Mouse (Mus musculus) cerebellum, postnatal 10 days (tissue): ENCODE measurements around the gene Cd80.

Experiments
- DNase-seq, 2 experiments: peaks; one replicate each; pipeline ENCODE4 v3.0.0; 2021; ENCODE audit warnings: mixed read lengths in 2 of 2

Cd80 gene

DNA sequence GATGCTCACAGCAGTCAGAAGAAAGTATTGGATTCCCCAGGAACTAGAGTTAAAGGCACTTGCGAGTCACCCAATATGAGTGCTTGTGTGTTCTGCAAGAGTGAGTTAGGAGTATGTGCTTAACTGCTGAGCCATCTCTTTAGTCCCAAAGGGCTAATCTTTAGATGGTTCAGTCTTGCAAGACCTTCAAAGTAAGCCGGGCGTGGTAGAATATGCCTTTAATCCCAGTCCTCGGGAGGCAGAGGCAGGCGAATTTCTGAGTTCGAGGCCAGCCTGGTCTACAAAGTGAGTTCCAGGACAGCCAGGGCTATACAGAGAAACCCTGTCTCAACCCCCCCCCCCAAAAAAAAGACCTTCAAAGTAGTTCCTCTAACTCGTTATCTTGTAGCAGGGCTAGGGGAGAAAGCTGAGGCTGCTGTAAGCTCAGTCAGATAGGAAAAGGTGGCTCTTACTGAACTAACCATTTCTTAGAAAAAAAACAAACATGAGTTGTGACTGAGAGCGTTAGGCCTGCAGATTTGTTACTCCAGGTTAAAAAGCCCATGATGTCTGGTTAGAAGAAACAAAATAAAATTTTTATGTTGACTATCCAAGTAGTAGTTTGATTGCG, 19.4 kb downstream of the Cd80 start:
- DNase-seq = no peak

DNA sequence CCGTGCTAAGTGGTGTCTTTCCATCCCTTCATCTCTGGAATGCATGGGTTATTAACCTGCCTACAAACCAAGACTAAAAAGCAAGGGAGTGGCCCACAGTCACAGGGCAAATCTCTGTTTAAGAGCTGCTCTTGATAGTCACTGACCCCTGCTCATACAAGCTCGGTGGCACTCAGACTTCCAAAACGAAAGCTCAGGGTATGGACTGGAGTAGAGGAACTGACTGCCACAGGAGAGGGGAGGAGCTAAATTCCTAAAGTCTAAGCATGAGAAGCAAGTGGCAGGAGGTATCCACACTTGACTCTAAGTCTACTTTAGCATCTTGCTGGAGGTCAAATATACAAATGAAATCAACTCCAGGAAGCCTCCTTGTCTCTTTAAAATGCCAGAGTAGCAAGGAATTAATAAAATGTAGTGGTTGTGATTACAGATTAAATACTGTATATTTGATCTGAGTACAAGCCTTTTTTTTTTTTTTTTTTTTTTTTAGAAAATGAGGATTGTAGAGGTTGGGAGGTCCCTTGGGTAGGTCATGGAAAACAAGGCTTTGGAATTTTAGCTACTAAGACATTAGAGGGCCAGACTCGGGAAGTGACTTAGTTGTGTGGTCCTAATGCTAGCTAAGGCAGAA, 20.4 kb downstream of the Cd80 start:
- no peak for DNase-seq

DNA sequence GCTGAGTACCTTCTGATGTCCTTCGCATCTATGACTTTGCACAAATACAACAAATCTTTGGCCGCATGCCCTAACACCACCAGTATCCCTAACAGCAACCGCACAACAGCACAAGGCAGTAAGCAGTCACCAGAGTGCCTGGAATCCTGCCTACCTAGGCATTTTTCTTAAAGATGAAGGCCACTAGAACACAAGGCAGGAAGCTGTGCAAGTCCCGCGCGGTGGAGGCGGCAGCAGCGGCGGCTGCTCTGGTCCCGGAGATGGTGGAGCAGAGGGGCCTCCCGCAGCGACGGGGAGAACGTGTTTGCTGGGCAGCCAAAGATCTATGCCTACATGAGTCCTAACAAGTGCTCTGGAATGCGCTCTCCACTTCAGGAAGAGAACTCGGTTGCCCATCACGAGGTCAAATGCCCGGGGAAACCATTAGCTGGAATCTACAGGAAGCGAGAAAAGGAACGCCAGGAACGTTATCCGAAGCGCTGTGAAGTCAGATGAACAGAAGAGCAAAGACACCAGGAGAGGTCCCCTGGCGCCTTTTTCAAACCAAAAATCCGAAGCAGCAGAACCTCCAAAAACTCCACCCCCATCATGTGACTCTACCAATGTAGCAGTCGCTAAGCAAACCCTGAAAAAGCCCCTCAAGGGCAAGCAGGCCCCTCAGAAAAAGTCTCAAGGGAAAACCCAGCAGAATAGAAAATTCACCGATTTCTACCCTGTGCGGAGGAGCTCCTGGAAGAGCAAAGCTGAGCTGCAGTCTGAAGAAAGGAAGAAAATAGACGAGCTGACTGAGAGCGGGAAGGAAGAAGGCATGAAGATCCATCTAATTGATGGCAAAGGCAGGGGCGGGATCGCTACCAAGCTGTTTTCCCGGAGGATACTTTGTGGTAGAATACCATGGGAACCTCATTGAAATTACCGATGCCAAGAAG, 21.2 kb downstream of the Cd80 start:
- DNase-seq = peak; percentile 56 to 63

DNA sequence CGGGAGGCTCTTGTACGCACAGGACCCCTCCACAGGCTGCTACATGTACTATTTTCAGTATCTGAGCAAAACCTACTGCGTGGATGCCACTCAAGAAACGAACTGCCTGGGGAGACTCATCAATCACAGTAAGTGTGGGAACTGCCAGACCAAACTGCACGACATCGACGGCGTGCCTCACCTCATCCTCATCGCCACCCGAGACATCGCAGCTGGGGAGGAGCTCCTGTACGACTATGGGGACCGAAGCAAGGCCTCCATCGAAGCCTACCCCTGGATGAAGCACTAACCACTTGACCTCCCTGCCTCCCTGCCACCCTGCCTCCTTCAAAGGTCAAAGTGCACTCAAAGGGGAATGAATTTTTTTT, 21.9 kb downstream of the Cd80 start:
- DNase-seq = peak; percentile 17 to 25

DNA sequence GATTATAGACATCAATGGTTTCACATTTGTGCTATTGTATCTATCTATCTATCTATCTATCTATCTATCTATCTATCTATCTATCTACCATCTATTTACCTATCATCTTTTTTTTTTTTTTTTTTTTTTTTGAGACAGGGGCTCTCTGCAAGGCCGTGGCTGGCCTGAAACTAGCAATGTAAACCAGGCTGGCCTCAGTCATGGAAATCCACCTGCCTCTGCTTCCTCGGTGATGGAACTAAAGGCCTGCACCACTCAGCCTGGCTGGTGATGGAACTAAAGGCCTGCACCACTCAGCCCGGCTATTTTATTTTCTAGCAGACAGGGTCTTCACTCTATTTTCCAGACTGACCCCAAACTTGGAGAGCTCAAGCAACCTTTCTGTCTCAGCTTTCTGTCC, 22.9 kb downstream of the Cd80 start:
- DNase-seq = no peak

DNA sequence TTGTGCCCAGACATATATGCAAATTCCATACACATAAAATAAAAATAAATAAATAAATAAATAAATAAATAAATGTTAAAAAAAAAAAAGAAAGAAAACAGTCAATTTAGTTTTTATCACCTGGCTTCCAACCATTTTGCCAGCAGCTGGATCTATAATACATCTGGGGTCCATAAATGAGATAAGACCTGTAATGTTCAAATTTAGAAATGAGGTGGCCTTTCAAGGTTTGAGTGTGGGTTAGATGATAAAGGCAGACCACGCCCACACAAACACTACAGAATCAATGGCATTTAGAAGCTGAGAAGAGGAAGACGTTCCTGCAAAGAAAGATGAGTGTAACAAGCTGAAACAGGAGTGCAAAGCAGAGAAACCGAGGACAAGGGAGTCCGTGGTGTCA, 26.0 kb downstream of the Cd80 start:
- DNase-seq = no peak

DNA sequence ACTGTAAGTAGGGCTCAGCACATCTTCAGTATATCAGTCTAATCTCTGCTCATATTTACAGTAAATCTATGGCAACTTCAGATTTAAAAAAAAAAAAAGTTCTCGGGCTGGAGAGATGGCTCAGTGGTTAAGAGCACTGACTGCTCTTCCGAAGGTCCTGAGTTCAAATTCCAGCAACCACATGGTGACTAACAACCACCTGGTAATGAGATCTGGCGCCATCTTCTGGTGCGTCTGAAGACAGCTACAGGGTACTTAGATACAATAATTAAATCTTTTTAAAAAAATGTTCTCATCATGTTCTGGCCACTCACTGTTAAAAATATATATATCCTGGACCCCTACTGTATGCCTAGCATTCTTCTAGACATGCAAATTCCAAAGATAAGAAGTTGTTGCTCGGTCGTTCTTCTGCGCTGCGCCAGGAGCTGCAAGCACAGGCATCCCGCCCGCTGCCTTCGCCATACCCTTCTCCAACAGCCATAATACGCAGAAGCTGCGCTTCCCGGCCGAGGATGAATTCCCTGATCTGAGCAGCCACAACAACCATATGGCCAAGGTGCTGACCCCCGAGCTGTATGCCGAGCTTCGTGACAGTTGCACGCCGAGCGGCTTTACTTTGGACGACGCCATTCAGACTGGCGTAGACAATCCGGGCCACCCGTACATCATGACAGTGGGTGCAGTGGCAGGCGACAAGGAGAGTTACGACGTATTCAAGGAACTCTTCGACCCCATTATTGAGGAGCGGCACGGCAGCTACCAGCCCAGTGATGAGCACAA, 27.6 kb downstream of the Cd80 start:
- DNase-seq = peak; percentile 57 to 61

DNA sequence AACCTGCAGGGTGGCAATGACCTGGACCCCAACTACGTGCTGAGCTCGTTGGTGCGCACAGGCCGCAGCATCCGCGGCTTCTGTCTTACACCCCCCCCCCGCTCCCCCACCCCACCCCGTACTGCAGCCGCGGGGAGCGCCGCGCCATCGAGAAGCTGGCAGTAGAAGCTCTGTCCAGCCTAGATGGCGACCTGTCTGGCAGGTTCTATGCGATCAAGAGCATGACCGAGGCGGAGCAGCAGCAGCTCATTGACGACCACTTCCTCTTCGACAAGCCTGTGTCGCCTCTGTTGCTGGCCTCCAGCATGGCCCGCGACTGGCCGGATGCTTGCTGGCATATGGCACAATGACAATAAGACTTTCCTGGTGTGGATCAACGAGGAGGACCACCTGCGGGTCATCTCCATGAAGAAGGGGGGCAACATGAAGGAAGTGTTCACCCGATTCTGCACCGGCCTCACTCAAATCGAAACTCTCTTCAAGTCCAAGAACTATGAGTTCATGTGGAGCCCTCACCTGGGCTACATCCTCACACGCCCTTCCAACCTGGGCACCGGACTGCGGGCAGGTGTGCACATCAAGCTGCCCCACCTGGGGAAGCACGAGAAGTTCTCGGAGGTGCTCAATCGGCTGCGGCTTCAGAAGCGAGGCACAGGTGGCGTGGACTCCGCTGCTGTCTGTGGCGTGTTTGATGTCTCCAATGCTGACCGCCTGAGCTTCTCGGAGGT, 28.4 kb downstream of the Cd80 start:
- peak; percentile 14 to 19 for DNase-seq

DNA sequence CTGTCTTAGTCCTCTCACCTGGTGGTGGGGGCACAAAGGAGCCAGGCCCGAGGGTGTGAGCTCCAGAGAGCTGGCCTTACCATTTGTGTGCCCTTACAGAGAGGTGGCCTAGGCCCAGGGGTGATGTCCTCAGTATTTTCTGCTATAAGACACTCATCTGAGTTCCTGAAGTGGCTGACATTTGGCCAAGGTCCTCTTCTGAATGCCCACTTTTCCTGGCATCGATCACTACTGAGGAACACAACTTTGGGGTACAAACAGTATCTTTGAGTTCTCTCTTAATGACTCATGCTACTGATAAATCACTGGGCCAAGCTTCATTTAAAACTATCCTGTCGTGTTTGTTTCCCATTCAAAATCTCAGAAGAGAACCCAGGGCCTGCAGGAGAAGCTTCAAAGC, 37.2 kb downstream of the Cd80 start:
- no peak for DNase-seq

DNA sequence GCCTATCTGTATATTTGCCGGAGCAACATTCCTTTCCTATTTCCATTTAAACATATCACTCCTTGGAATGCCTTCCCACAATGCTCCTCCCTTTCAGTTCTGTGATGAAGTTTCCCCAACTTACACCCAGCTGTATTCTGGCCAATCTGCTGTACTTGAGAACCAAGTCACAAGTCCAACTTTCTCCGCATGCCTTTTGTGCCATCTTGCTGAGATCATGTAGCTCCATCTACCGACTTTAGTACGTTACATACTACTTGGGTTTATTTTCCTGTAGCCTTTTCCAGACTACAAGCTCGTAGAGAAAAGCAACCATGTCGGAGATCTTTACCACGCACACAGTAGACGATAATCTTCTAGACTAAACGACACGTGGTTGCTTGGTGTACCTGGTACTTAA, 38.5 kb downstream of the Cd80 start:
- no peak for DNase-seq

DNA sequence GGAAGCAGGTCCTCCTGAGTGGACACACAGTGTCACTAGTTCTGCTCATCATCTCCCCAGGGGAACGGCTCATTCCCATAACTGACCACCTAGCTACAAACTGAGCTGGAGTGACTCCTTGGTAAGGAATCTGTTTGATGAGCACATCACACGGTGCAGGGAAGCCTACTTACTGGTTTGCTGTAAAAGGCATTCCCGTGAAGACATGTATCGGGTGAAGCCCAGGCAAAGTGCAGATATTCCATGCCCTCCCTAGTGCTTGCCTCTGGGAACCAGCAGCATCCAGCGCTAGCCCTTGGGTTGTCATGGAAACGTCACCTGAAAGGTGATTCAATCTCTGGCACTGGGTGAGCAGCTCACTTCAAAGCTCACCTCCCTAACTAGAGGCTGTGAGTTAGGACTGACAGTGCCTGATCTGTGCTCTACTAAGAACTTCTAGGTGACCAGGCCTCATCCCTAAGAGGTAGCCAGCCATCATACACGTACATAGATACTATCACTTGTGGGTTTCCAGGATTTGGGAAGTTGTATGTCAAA, 41.3 kb downstream of the Cd80 start:
- DNase-seq = no peak

DNA sequence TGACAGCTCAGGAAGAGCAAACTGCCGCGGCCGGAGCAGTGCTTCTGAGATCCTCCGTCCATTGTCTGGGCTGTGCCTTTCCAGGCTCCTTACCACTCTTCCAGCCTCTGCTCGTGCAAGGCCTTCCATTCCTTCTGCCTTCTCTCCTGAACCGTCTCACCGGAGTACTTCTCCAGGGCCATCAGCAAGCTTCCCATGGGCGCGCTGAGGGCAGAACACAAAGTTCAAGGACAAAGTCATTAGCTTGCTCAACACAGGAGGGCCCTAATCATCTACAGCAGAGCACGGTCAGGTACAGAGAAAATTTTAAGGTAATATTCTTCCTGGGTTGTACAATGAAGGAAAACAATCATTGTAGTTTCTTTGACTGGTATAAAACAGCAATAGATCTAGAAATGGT, 47.1 kb downstream of the Cd80 start:
- no peak for DNase-seq

DNA sequence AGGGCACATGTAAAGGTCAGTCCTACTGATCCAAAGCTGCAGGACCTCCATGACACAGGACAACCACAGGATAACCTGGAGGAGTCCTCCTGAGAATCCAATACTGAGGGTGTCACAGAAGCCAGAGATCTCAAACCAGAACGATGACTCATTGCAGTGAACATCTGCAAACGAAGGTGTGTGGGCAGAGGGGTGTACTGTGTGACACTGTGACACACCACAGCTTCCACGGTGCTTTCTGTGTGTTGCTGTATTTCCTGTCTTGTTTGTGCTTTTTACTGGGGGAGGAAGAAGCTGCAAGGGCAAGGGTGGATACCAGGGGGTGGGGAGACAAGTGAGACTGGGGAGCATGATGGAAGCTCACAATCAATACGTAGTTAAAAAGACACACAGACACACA, 48.2 kb downstream of the Cd80 start:
- no peak for DNase-seq

DNA sequence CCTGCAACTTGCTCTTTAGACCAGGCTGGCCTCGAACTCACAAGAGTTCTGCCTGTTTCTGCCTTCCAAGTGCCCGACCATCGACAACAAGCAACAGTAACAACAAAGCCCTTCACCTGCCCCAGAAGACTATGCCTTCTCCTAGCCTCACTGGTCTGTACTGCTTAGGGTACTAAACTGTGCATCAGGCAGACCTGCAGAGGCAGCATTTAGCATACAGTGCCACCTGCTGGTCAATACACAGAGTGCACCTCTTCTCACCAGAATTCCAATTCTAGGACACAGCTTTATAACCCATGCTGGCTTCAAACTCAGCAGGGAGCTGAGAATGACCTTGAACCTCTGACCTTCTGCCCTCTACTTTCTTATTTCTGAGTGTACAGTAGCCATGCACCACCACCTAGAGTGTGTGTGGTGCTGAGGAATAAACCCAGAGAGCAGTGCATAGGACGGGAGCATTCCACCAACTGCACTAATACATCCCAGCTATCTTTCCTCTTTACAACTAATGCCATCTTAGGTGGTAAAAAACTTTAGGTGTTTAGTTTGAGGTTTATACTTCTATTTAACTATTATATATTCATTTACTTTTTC, 50.8 kb downstream of the Cd80 start:
- DNase-seq = peak; percentile 77 to 85

DNA sequence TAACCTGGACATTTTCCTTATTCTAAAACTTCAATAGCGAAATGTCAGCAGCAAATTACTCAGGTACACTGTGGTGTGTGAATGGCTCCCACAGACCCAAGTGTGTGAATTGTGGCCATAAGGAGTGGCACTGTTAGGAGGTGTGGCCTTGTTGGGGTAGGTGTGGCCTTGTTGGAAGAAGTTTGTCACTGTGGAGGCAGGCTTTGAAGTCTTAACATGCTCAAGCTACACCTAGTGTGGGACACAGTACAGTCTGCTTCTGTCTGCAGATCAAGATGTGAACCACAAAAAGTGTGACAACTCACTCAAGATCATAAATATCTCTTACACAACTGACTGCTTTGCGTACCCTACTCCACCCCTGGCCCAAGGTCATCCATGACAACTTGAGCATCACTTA, 55.5 kb downstream of the Cd80 start:
- DNase-seq = no peak

DNA sequence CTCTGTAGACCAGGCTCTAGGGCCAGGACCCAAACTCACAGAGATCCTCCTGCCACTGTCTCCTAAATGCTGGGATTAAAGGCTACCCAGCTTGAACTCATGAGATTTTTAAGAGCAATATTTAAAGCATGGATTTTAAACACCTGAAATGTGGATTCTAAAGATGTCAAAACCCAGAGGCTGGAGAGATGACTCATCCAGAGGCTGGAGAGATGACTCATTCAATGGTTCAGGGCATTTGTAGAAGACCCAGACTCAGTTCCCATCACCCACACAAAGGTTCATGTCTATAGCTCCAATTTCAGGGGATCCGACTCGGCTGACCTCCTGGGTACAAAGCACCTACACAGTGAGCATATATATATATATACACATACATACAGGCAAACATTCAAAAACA, 63.8 kb downstream of the Cd80 start:
- no peak for DNase-seq

DNA sequence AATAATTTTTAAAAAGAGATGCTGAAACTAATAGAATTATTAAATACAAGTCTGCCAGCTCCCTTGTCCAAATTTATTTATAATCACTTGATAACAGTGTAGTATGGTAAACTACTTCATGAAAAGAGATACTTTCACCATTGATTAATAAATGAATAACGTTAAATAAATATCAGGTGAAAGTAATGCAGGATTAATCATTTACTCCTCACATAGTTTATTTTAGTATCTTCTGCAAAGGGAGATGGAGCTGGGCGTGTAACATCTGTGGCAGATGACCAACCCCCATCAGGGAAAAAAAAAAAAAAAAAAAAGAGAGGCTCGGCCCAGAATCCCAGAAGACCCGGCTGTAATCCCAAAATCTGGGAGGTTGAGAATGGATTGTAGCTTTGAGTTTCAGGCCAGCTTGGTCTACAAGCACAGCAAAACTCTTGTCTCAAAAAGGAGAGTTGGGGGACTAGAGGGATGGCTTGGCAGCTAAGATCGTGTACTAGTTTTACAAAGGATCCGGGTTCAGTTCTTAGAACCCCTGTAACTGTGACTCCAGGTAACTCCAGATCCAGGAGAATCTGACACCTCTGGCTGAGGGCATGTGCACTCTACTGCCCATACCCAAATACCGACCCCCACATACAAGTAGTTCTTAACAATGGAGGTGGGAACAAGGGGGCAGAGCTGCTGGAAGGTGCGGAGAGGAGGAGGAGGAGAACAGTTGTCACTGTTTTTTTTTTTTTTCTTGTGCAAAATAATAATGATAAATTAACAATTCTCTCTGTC, 66.0 kb downstream of the Cd80 start:
- peak in 1 of 2 experiments; percentile 10 for DNase-seq

DNA sequence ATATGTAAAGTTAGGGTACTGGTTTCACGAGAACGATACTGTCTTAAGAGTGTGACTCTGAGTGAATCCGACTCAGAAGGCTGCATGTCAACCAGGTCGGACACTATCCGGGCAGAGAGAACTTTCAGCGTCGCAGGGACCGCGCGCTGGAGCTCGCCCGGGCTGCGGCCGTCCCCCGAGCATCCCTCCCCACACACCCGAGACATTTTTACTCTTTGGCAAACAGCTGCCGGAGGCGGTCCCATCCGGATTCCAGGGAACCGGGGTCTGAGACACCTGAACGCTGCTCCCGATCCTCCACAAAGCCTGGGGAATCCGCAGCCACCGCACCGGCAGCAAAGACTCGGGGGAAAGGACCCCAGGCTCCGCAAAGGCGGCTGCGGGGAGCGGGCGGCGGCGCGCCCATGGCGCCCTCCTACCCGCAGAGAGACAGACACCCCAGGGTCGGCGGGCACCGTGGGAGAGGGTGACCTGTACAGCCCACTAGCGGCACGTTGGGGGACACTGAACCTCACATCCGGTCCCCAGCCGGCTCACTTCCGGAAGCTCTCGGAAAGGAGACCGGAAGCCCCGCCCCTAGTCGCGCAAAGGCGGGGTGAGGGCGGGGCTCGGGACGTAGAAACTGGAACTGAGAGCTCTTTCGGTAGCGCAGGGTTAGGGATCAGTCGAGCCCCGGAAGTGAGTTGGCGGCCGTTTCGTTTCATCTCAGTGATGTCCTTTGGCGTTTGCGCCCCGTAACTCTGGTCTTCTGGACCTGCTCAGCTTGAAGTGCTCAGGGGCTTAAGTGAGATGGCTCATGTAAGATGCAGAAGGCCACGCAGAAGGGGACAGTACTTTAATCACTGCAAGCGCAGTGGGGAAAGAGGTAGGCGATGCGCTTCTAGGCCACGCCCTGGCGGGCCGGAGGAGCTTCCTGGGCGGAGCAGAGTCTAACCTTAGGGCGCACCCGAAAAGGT, 67.0 kb downstream of the Cd80 start, which contains the start of gene Timmdc1:
TSS of gene Timmdc1 (minus strand) at position 535 of the 956 bp plus-strand sequence.
- peak; percentile 98 for DNase-seq

DNA sequence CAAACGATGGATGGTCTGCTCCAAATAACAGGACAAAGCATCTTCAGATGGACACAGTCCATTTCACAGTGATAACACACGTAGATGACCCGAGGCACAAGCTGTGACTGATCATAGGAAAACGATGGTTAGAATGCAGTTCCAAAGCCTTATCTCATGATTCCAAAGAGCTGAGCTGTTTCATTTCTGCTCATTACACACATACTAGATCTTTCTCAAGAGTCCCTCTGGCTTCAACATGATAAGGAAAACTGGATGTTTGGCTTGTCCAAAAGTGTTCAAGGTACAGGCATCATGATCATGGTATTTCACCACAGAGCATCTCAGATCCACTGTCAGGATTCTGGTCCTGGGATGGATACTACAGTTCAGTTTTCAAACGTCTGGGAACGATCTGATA, 70.9 kb downstream of the Cd80 start:
- no peak for DNase-seq
